Mouse (Mus musculus) cerebellum, adult 2 months (tissue): Measurements from ENCODE around the gene Armcx5.
A peak's percentile ranks its signal among the peaks of the same experiment; 100 is the strongest.

ENCODE experiments used
- CTCF ChIP-seq: fragments of 200-500 bp; IDR thresholded peaks from 2 replicates; pipeline ENCODE4 v1.5.1; 2011; ENCODE audit warnings: low read depth, mild to moderate bottlenecking, control low read depth, low read length, moderate library complexity, borderline replicate concordance; ENCODE audit not compliant: insufficient read depth
- POLR2A ChIP-seq: fragments of 200-500 bp; IDR thresholded peaks from 2 replicates; pipeline ENCODE4 v1.6.1; 2011; ENCODE audit warnings: low read length, control low read depth, borderline replicate concordance; ENCODE audit not compliant: insufficient read depth

- TF ChIP-seq POLR2A (no peak), CTCF (peak; percentile 29; the same call in 1 of the 2 replicates)
Measured at GRCm38 (mm10) chrX:135761707-135762106, 19.2 kb downstream of the Armcx5 start.
